Mouse (Mus musculus) myocyte (in vitro differentiated cells): ENCODE data around the gene Micu1.

Experiments used
- E2F4 ChIP-seq: IDR thresholded peaks from one replicate; pipeline ENCODE4 v1.6.1; 2011; ENCODE audit warnings: mild to moderate bottlenecking, control low read depth, moderate library complexity; ENCODE audit not compliant: insufficient read depth
- POLR2A ChIP-seq: IDR thresholded peaks from one replicate; pipeline ENCODE4 v1.6.1; 2011; ENCODE audit warnings: low read depth, mild to moderate bottlenecking, control low read depth, moderate library complexity; ENCODE audit not compliant: insufficient read length
- POLR2AphosphoS2 ChIP-seq: IDR thresholded peaks from one replicate; pipeline ENCODE4 v1.6.1; 2011; ENCODE audit warnings: low read depth, control low read depth; ENCODE audit not compliant: insufficient read length
- SRF ChIP-seq: IDR thresholded peaks from one replicate; pipeline ENCODE4 v1.6.1; 2011; ENCODE audit warnings: low read depth; ENCODE audit not compliant: control insufficient read depth, insufficient read length
- USF1 ChIP-seq: IDR thresholded peaks from one replicate; pipeline ENCODE4 v1.6.1; 2011; ENCODE audit warnings: low read depth, mild to moderate bottlenecking, control low read depth, moderate library complexity

GRCm38 (mm10) chr10:59756090-59756489 is 53.8 kb downstream of the Micu1 start:
- TF ChIP-seq POLR2A: no peak
- TF ChIP-seq E2F4: no peak
- no peak for TF ChIP-seq USF1
- no peak for TF ChIP-seq SRF
- no peak for TF ChIP-seq POLR2AphosphoS2
